Mouse (Mus musculus) MEL-GATA-1-ER (cell line): Measurements from ENCODE around the gene Selenon.

Experiments
- DNase-seq: peaks from one replicate; pipeline ENCODE4 v3.0.0-alpha.2; 2012; ENCODE audit warnings: low read depth; ENCODE audit errors: extremely low read depth

The Selenon gene

GRCm38 (mm10) chr4:134578407-134578806, 26.4 kb upstream of the Selenon start:
- no peak for DNase-seq

GRCm38 (mm10) chr4:134577281-134577680, 25.3 kb upstream of the Selenon start:
- no peak for DNase-seq

GRCm38 (mm10) chr4:134575486-134575885, 23.5 kb upstream of the Selenon start:
- DNase-seq = no peak

GRCm38 (mm10) chr4:134572449-134573300, 20.7 kb upstream of the Selenon start:
- no peak for DNase-seq

GRCm38 (mm10) chr4:134570704-134571451, 18.9 kb upstream of the Selenon start:
- no peak for DNase-seq

- no peak for DNase-seq
Observed at GRCm38 (mm10) chr4:134569831-134570230, 17.9 kb upstream of the Selenon start.

- DNase-seq = no peak
Observed at GRCm38 (mm10) chr4:134569205-134569604, 17.2 kb upstream of the Selenon start.

GRCm38 (mm10) chr4:134567377-134568226, 15.6 kb upstream of the Selenon start:
- DNase-seq = no peak

- DNase-seq = no peak
Observed at GRCm38 (mm10) chr4:134564093-134564492, 12.1 kb upstream of the Selenon start.

- no peak for DNase-seq
Observed at GRCm38 (mm10) chr4:134563624-134564023, 11.7 kb upstream of the Selenon start.

- no peak for DNase-seq
Observed at GRCm38 (mm10) chr4:134562014-134562413, 10.0 kb upstream of the Selenon start.

GRCm38 (mm10) chr4:134560699-134561098, 8.7 kb upstream of the Selenon start:
- DNase-seq = no peak

GRCm38 (mm10) chr4:134559154-134559553, 7.2 kb upstream of the Selenon start:
- no peak for DNase-seq

GRCm38 (mm10) chr4:134558570-134559113, 6.7 kb upstream of the Selenon start:
- no peak for DNase-seq

GRCm38 (mm10) chr4:134557626-134558249, 5.8 kb upstream of the Selenon start:
- peak; percentile 63 for DNase-seq

GRCm38 (mm10) chr4:134555956-134556580, 4.1 kb upstream of the Selenon start:
- peak; percentile 42 for DNase-seq

GRCm38 (mm10) chr4:134553631-134554030, 1.7 kb upstream of the Selenon start:
- no peak for DNase-seq

- DNase-seq = no peak
Observed at GRCm38 (mm10) chr4:134549899-134550298, 2.1 kb downstream of the Selenon start.

GRCm38 (mm10) chr4:134548169-134548938, 3.6 kb downstream of the Selenon start:
- no peak for DNase-seq
